Mouse (Mus musculus) stomach, postnatal 0 days (tissue): ENCODE measurements at regions not wholly inside any gene's neighbourhood (a gene's known extent, or its start where the extent isn't known, plus 50 kb on each side); places are given as distances from the start of the nearest gene placed in this dataset.

ENCODE experiments used
- ATAC-seq: fragments of 200-750 bp; cut with Nextera tagmentation; 2 replicates; pipeline ENCODE4 v1.8.0; 2017; ENCODE audit not compliant: low FRiP score, low TSS enrichment
- DNase-seq: peaks from one replicate; pipeline ENCODE4 v3.0.0-alpha.2; 2016; ENCODE audit warnings: low spot score
- H3K27ac ChIP-seq: fragments of 300-500 bp; sonication (generic); replicated peaks from 2 replicates; pipeline ENCODE4 v1.5.1; 2014; ENCODE audit warnings: mild to moderate bottlenecking, control low read depth
- H3K27me3 ChIP-seq: fragments of 300-500 bp; sonication (generic); 2 replicates; pipeline ENCODE4 v1.6.1; 2014; ENCODE audit warnings: low read length; ENCODE audit not compliant: control insufficient read depth, insufficient read depth
- H3K36me3 ChIP-seq: fragments of 300-500 bp; sonication (generic); 2 replicates; pipeline ENCODE4 v1.6.1; 2014; ENCODE audit warnings: low read length, mixed read lengths; ENCODE audit not compliant: control insufficient read depth, insufficient read depth
- H3K4me1 ChIP-seq: fragments of 300-500 bp; sonication (generic); replicated peaks from 2 replicates; pipeline ENCODE4 v1.6.1; 2014; ENCODE audit warnings: antibody characterized with exemption; ENCODE audit not compliant: control insufficient read depth, insufficient read depth
- H3K4me2 ChIP-seq: fragments of 300-500 bp; sonication (generic); replicated peaks from 2 replicates; pipeline ENCODE4 v1.6.1; 2014; ENCODE audit warnings: low read depth, mild to moderate bottlenecking, control low read depth, moderate library complexity
- H3K4me3 ChIP-seq: fragments of 300-500 bp; sonication (generic); 2 replicates; pipeline ENCODE4 v1.5.1; 2014; ENCODE audit warnings: low read depth, low read length, control low read depth
- H3K9ac ChIP-seq: fragments of 300-500 bp; sonication (generic); 2 replicates; pipeline ENCODE4 v1.6.1; 2014; ENCODE audit warnings: mild to moderate bottlenecking, low read length, control low read depth, mixed read lengths
- H3K9me3 ChIP-seq: fragments of 300-500 bp; sonication (generic); 2 replicates; pipeline ENCODE4 v1.6.1; 2016; ENCODE audit warnings: low read length; ENCODE audit not compliant: control insufficient read depth
- CTCF ChIP-seq: IDR thresholded peaks from 2 replicates; pipeline ENCODE4 v1.5.1; 2016; ENCODE audit warnings: antibody characterized with exemption, low read depth, mild to moderate bottlenecking, moderate library complexity
- EP300 ChIP-seq: optimal IDR thresholded peaks from 2 replicates; pipeline ENCODE3; 2016; ENCODE audit warnings: antibody characterized with exemption
- WGBS: fragments of 180-500 bp; shearing (Covaris S2); extraction: QIAGEN DNeasy Blood & Tissue Kit; methylation state at CpG from one replicate; pipeline ENCODE4 v1.1.7; 2014; 5-methylcytosine and 5-hydroxymethylcytosine counted together

DNA sequence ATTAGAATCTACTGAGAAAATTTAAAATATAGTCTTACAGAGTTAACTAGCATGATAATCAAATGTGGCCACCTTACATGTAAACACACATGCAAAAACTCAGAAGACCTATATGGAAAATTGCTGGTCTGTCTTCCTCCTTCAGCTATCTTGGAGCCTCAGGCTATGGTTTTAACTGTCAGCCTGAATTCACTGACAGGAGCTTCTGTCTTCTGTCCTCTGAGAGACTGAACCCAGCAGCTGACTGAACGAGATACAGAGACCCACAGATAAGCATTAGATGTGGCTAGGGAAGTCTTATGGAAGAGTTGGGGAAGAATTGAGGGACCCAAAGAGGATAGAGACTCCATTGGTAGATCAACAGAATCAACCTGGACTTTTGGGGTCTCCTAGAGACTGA is 360.0 kb upstream of the Meox2 start:
- no peak overlapping the region for H3K9ac ChIP-seq
- WGBS: 81% methylated on average over 1 of the region's 1 CpGs
- no peak overlapping the region for H3K4me2 ChIP-seq
- H3K27me3 ChIP-seq: no peaks in the 10 kb centered on the region
- no peak for TF ChIP-seq CTCF
- no peak for TF ChIP-seq EP300
- no peaks in the 10 kb centered on the region for H3K4me1 ChIP-seq
- ATAC-seq: no peak
- no peaks in the 10 kb centered on the region for H3K9me3 ChIP-seq
- no peak overlapping the region for H3K4me3 ChIP-seq
- H3K36me3 ChIP-seq: no peaks in the 10 kb centered on the region
- DNase-seq: no peak
- no peak overlapping the region for H3K27ac ChIP-seq

- TF ChIP-seq CTCF (no peak), EP300 (no peak)
- H3K27ac ChIP-seq: no peak overlapping the region
- no peaks in the 10 kb centered on the region for H3K9me3 ChIP-seq
- no peaks in the 10 kb centered on the region for H3K4me1 ChIP-seq
- no peak for ATAC-seq
- DNase-seq: no peak
- no peaks in the 10 kb centered on the region for H3K36me3 ChIP-seq
- H3K9ac ChIP-seq: no peak overlapping the region
- 61% methylated on average over 4 of the region's 4 CpGs for WGBS
- no peak overlapping the region for H3K4me3 ChIP-seq
- no peaks in the 10 kb centered on the region for H3K27me3 ChIP-seq
- H3K4me2 ChIP-seq: no peak overlapping the region
These were observed 342.9 kb upstream of the Meox2 start for GRCm38 (mm10) chr12:36765315-36766058.

DNA sequence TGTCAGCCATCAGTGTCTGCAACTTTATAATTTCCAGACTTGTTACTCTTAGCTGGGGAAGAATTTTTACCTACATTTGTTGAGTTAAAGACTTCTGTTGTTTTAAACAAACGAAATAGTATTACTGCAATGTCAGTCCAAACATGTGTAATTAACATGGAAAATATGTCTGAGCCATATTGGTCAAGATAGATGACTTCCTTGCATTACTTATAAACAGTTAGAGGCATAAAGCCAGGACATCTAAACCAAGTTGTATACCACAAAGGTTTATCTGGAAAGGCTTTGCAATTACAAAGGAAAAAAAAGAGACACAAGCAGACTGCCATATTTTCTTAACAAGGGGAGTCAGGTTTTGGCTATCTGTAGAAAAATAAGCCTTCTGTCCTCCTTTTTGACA is 342.2 kb upstream of the Meox2 start:
- no peak for TF ChIP-seq EP300
- Histone ChIP-seq H3K4me3 (no peak overlapping the region), H3K27me3 (no peaks in the 10 kb centered on the region), H3K4me1 (no peaks in the 10 kb centered on the region), H3K4me2 (no peak overlapping the region), H3K27ac (no peak overlapping the region), H3K36me3 (no peaks in the 10 kb centered on the region), H3K9ac (no peak overlapping the region), H3K9me3 (no peaks in the 10 kb centered on the region)
- no peak for ATAC-seq
- DNase-seq: no peak
- 24% methylated on average over 1 of the region's 1 CpGs for WGBS

DNA sequence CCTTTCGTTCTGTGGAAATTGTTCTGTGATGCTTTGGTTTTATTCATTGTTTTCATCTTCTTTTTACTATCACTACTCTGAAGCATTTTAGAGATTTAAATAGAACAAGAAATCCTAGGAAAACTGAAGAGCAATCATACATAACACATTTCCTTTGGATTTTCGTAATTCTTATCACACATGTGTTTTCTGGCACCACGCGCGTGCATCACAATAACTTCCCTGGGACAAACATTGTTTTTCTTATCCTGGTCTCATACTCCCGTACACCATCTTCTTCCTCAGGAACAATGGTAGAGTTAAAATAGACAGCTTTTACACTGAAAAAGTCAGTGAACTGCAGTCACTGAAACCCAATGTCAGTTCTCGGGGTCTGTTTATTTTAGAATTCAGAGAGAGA is 327.6 kb upstream of the Meox2 start:
- H3K27ac ChIP-seq: no peak overlapping the region
- no peak for DNase-seq
- no peaks in the 10 kb centered on the region for H3K9me3 ChIP-seq
- no peak for TF ChIP-seq CTCF
- no peak for TF ChIP-seq EP300
- no peak overlapping the region for H3K9ac ChIP-seq
- no peak overlapping the region for H3K4me2 ChIP-seq
- ATAC-seq: no peak
- H3K4me1 ChIP-seq: no peaks in the 10 kb centered on the region
- 73% methylated on average over 7 of the region's 7 CpGs for WGBS
- no peak overlapping the region for H3K4me3 ChIP-seq
- no peaks in the 10 kb centered on the region for H3K36me3 ChIP-seq
- no peaks in the 10 kb centered on the region for H3K27me3 ChIP-seq

- no peak overlapping the region for H3K4me3 ChIP-seq
- ATAC-seq (no peak), DNase-seq (no peak)
- no peak overlapping the region for H3K9ac ChIP-seq
- no peaks in the 10 kb centered on the region for H3K9me3 ChIP-seq
- no peak overlapping the region for H3K4me2 ChIP-seq
- 93% methylated on average over 2 of the region's 2 CpGs for WGBS
- no peak overlapping the region for H3K27ac ChIP-seq
- no peaks in the 10 kb centered on the region for H3K27me3 ChIP-seq
- H3K4me1 ChIP-seq: no peaks in the 10 kb centered on the region
- TF ChIP-seq EP300 (no peak), CTCF (no peak)
- no peaks in the 10 kb centered on the region for H3K36me3 ChIP-seq
These were observed 317.5 kb upstream of the Meox2 start for GRCm38 (mm10) chr12:36790866-36791265.

- ATAC-seq: no peak
- Histone ChIP-seq H3K9me3 (no peaks in the 10 kb centered on the region), H3K4me1 (no peaks in the 10 kb centered on the region), H3K9ac (no peak overlapping the region), H3K27ac (no peak overlapping the region), H3K27me3 (no peaks in the 10 kb centered on the region), H3K36me3 (no peaks in the 10 kb centered on the region), H3K4me3 (no peak overlapping the region), H3K4me2 (no peak overlapping the region)
- DNase-seq: no peak
- 76% methylated on average over 3 of the region's 3 CpGs for WGBS
- TF ChIP-seq EP300 (no peak), CTCF (no peak)
These were observed 316.9 kb upstream of the Meox2 start for GRCm38 (mm10) chr12:36791430-36791829.
